Mouse (Mus musculus): ENCODE measurements around the gene Nfe2l3.
A peak's percentile ranks its signal among the peaks of the same experiment; 100 is the strongest.
"Not testable (repeated sequence)": the region's sequence is repeated elsewhere in the genome, so short reads cannot be mapped to it uniquely, and the experiment has no call there.

Nfe2l3 gene

GRCm38 (mm10) chr6:51432535-51433397 lies at the start of gene Nfe2l3:
Gene Nfe2l3, plus strand, starts transcription at chr6:51432670.
- peak; percentile 67 for DNase-seq

- peak; percentile 95 for DNase-seq
Observed at GRCm38 (mm10) chr6:51383769-51384755, 48.4 kb upstream of the Nfe2l3 start.

- DNase-seq, result no peak
Observed at GRCm38 (mm10) chr6:51390505-51390904, 42.0 kb upstream of the Nfe2l3 start.

GRCm38 (mm10) chr6:51391816-51392490 lies 40.5 kb upstream of the Nfe2l3 start:
- no peak for DNase-seq

- DNase-seq, result peak; percentile 46
Observed at GRCm38 (mm10) chr6:51393341-51394128, 38.9 kb upstream of the Nfe2l3 start.

- not testable (repeated sequence) for DNase-seq
Observed at GRCm38 (mm10) chr6:51394367-51394766, 38.1 kb upstream of the Nfe2l3 start.

GRCm38 (mm10) chr6:51394963-51395362 lies 37.5 kb upstream of the Nfe2l3 start:
- DNase-seq, result not testable (repeated sequence)

GRCm38 (mm10) chr6:51395486-51395885 lies 37.0 kb upstream of the Nfe2l3 start:
- no peak for DNase-seq

GRCm38 (mm10) chr6:51399113-51399518 lies 33.4 kb upstream of the Nfe2l3 start:
- peak; percentile 48 for DNase-seq

GRCm38 (mm10) chr6:51401294-51401693 lies 31.2 kb upstream of the Nfe2l3 start:
- DNase-seq, result no peak

GRCm38 (mm10) chr6:51403598-51403997 lies 28.9 kb upstream of the Nfe2l3 start:
- DNase-seq, result no peak

GRCm38 (mm10) chr6:51404502-51404901 lies 28.0 kb upstream of the Nfe2l3 start:
- no peak for DNase-seq

GRCm38 (mm10) chr6:51416433-51416832 lies 16.0 kb upstream of the Nfe2l3 start:
- DNase-seq, result no peak

- DNase-seq, result no peak
Observed at GRCm38 (mm10) chr6:51417306-51417936, 15.0 kb upstream of the Nfe2l3 start.

GRCm38 (mm10) chr6:51423466-51424122 lies 8.9 kb upstream of the Nfe2l3 start:
- DNase-seq, result no peak

- DNase-seq, result no peak
Observed at GRCm38 (mm10) chr6:51424537-51424936, 7.9 kb upstream of the Nfe2l3 start.

- no peak for DNase-seq
Observed at GRCm38 (mm10) chr6:51434270-51434669, 1.8 kb downstream of the Nfe2l3 start.

GRCm38 (mm10) chr6:51437665-51438064 lies 5.2 kb downstream of the Nfe2l3 start:
- DNase-seq, result peak; percentile 36

GRCm38 (mm10) chr6:51438826-51439330 lies 6.4 kb downstream of the Nfe2l3 start:
- DNase-seq, result no peak

- DNase-seq, result no peak
Observed at GRCm38 (mm10) chr6:51442191-51442835, 9.8 kb downstream of the Nfe2l3 start.

Measured in lung, postnatal 14 days (tissue).